Mouse (Mus musculus): Measurements from ENCODE around the gene Mrtfa. TPM values are rescaled to one million over a fixed set of nuclear protein-coding genes. Genes with fewer than 3 reads are reported as not detected.

Gene Mrtfa
- total RNA-seq, 2 experiments from 2014 or later, result 43.7 to 47.8 TPM

- intact Hi-C loops (cut with DNase I), result no loop called here
- no peak for DNase-seq (ENCODE audit: extremely low spot score in 1 of 2, low spot score in 2 of 2)
Observed at GRCm38 (mm10) chr15:81166291-81166690, 24.3 kb downstream of the Mrtfa start.

- no peak for DNase-seq (ENCODE audit: extremely low spot score in 1 of 2, low spot score in 2 of 2)
- intact Hi-C loops (cut with DNase I), result no loop called here
Observed at GRCm38 (mm10) chr15:81164560-81165310, 25.8 kb downstream of the Mrtfa start.

GRCm38 (mm10) chr15:81161571-81161970 is 29.0 kb downstream of the Mrtfa start:
- DNase-seq (ENCODE audit: extremely low spot score in 1 of 2, low spot score in 2 of 2), result no peak
- intact Hi-C loops (cut with DNase I), result no loop called here

GRCm38 (mm10) chr15:81160677-81161076 is 29.9 kb downstream of the Mrtfa start:
- intact Hi-C loops (cut with DNase I), result no loop called here
- no peak for DNase-seq (ENCODE audit: extremely low spot score in 1 of 2, low spot score in 2 of 2)

- intact Hi-C loops (cut with DNase I), result no loop called here
- no peak for DNase-seq (ENCODE audit: extremely low spot score in 1 of 2, low spot score in 2 of 2)
Observed at GRCm38 (mm10) chr15:81159212-81159611, 31.3 kb downstream of the Mrtfa start.

GRCm38 (mm10) chr15:81158517-81159120 is 31.9 kb downstream of the Mrtfa start:
- intact Hi-C loops (cut with DNase I), result no loop called here
- DNase-seq (ENCODE audit: extremely low spot score in 1 of 2, low spot score in 2 of 2), result no peak

- intact Hi-C loops (cut with DNase I), result no loop called here
- no peak for DNase-seq (ENCODE audit: extremely low spot score in 1 of 2, low spot score in 2 of 2)
Observed at GRCm38 (mm10) chr15:81156453-81156852, 34.1 kb downstream of the Mrtfa start.

- intact Hi-C loops (cut with DNase I), result no loop called here
- DNase-seq (ENCODE audit: extremely low spot score in 1 of 2, low spot score in 2 of 2), result no peak
Observed at GRCm38 (mm10) chr15:81155845-81156244, 34.7 kb downstream of the Mrtfa start.

GRCm38 (mm10) chr15:81154846-81155624 is 35.5 kb downstream of the Mrtfa start:
- DNase-seq (ENCODE audit: extremely low spot score in 1 of 2, low spot score in 2 of 2), result no peak
- intact Hi-C loops (cut with DNase I), result no loop called here

GRCm38 (mm10) chr15:81141956-81142576 is 48.5 kb downstream of the Mrtfa start:
- intact Hi-C loops (cut with DNase I), result no loop called here
- DNase-seq (ENCODE audit: extremely low spot score in 1 of 2, low spot score in 2 of 2), result no peak

GRCm38 (mm10) chr15:81140004-81140403 is 50.6 kb downstream of the Mrtfa start:
- no peak for DNase-seq (ENCODE audit: extremely low spot score in 1 of 2, low spot score in 2 of 2)
- intact Hi-C loops (cut with DNase I), result no loop called here

GRCm38 (mm10) chr15:81137298-81137697 is 53.3 kb downstream of the Mrtfa start:
- intact Hi-C loops (cut with DNase I), result no loop called here
- peak in 1 of 2 experiments; percentile 52 for DNase-seq (ENCODE audit: extremely low spot score in 1 of 2, low spot score in 2 of 2)

GRCm38 (mm10) chr15:81133781-81134180 is 56.8 kb downstream of the Mrtfa start:
- DNase-seq (ENCODE audit: extremely low spot score in 1 of 2, low spot score in 2 of 2), result no peak
- intact Hi-C loops (cut with DNase I), result no loop called here

GRCm38 (mm10) chr15:81131152-81131551 is 59.4 kb downstream of the Mrtfa start:
- intact Hi-C loops (cut with DNase I), result no loop called here
- DNase-seq (ENCODE audit: extremely low spot score in 1 of 2, low spot score in 2 of 2), result no peak

GRCm38 (mm10) chr15:81129970-81130369 is 60.6 kb downstream of the Mrtfa start:
- intact Hi-C loops (cut with DNase I), result no loop called here

GRCm38 (mm10) chr15:81128155-81128838 is 62.3 kb downstream of the Mrtfa start:
- intact Hi-C loops (cut with DNase I), result no loop called here
- DNase-seq (ENCODE audit: extremely low spot score in 1 of 2, low spot score in 2 of 2), result no peak

More at GRCm38 (mm10) chr15:81129970-81130369, 60.6 kb downstream of the Mrtfa start:
- DNase-seq (ENCODE audit: extremely low spot score in 1 of 2, low spot score in 2 of 2), result peak in 1 of 2 experiments; percentile 49

GRCm38 (mm10) chr15:81124282-81124681 is 66.3 kb downstream of the Mrtfa start:
- DNase-seq (ENCODE audit: extremely low spot score in 1 of 2, low spot score in 2 of 2), result no peak
- intact Hi-C loops (cut with DNase I), result no loop called here

GRCm38 (mm10) chr15:81123122-81123521 is 67.4 kb downstream of the Mrtfa start:
- intact Hi-C loops (cut with DNase I), result no loop called here
- DNase-seq (ENCODE audit: extremely low spot score in 1 of 2, low spot score in 2 of 2), result no peak

- DNase-seq (ENCODE audit: extremely low spot score in 1 of 2, low spot score in 2 of 2), result no peak
- intact Hi-C loops (cut with DNase I), result no loop called here
Observed at GRCm38 (mm10) chr15:81122535-81122934, 68.0 kb downstream of the Mrtfa start.

All from left cerebral cortex, postnatal 10 days (tissue).